Mouse (Mus musculus) midbrain, postnatal 0 days (tissue): Measurements from ENCODE around the gene Gli2. TPM values are rescaled to one million over a fixed set of nuclear protein-coding genes. Genes with fewer than 3 reads are reported as not detected.

ENCODE experiments used
- ATAC-seq: fragments of 200-750 bp; cut with Nextera tagmentation; 2 replicates; pipeline ENCODE4 v1.8.0; 2017; ENCODE audit warnings: moderate number of reproducible peaks, mild to moderate bottlenecking, moderate TSS enrichment, moderate library complexity; ENCODE audit not compliant: low FRiP score
- DNase-seq: peaks from one replicate; pipeline ENCODE4 v3.0.0-alpha.2; 2015; ENCODE audit warnings: low spot score
- H3K27ac ChIP-seq: fragments of 300-500 bp; sonication (generic); 2 replicates; pipeline ENCODE4 v1.5.1; 2014; ENCODE audit warnings: low read depth, mild to moderate bottlenecking, low read length, mixed read lengths
- H3K27me3 ChIP-seq: fragments of 300-500 bp; sonication (generic); 2 replicates; pipeline ENCODE4 v1.6.1; 2014; ENCODE audit warnings: low read length, control low read depth, mixed read lengths; ENCODE audit not compliant: insufficient read depth
- H3K36me3 ChIP-seq: fragments of 300-500 bp; sonication (generic); 2 replicates; pipeline ENCODE4 v1.6.1; 2014; ENCODE audit warnings: low read length, control low read depth, mixed read lengths; ENCODE audit not compliant: insufficient read depth
- H3K4me1 ChIP-seq: fragments of 300-500 bp; sonication (generic); 2 replicates; pipeline ENCODE4 v1.6.1; 2014; ENCODE audit warnings: mild to moderate bottlenecking, control low read depth, antibody characterized with exemption, low read length, mixed read lengths; ENCODE audit not compliant: insufficient read depth
- H3K4me2 ChIP-seq: fragments of 300-500 bp; sonication (generic); 2 replicates; pipeline ENCODE4 v1.6.1; 2014; ENCODE audit warnings: low read depth, mild to moderate bottlenecking, low read length, mixed read lengths; ENCODE audit not compliant: poor library complexity, severe bottlenecking
- H3K4me3 ChIP-seq: fragments of 300-500 bp; sonication (generic); 2 replicates; pipeline ENCODE4 v1.5.1; 2014; ENCODE audit warnings: low read depth, mild to moderate bottlenecking, low read length, moderate library complexity
- H3K9ac ChIP-seq: fragments of 300-500 bp; sonication (generic); replicated peaks from 2 replicates; pipeline ENCODE4 v1.6.1; 2014; ENCODE audit warnings: mild to moderate bottlenecking, low read length, moderate library complexity, mixed read lengths; ENCODE audit not compliant: poor library complexity, severe bottlenecking
- H3K9me3 ChIP-seq: fragments of 300-500 bp; sonication (generic); 2 replicates; pipeline ENCODE4 v1.6.1; 2016; ENCODE audit warnings: low read length, control low read depth
- CTCF ChIP-seq: IDR thresholded peaks from 2 replicates; pipeline ENCODE4 v1.5.1; 2016; ENCODE audit warnings: antibody characterized with exemption, mild to moderate bottlenecking
- WGBS: fragments of 180-500 bp; shearing (Covaris S2); extraction: QIAGEN DNeasy Blood & Tissue Kit; methylation state at CpG from one replicate; pipeline ENCODE4 v1.1.7; 2014; 5-methylcytosine and 5-hydroxymethylcytosine counted together
- polyA plus RNA-seq: library from polyadenylated mRNA; unstranded; fragments of >200 nt; fragmentation: Nextera tagmentation; extraction: Ambion mirVana; gene quantifications from 2 replicates; pipeline ENCODE4 v1.2.1, GENCODE M21; 2015
- total RNA-seq: library from RNA; depleted of rRNA; stranded (reverse); fragments of >200 nt; gene quantifications from 2 replicates; pipeline ENCODE4 v1.2.3, GENCODE M21; 2014; rRNA removed

The Gli2 gene
- 3.3 and 4.7 TPM in 2 replicates for total RNA-seq
- 0.77 and 0.84 TPM in 2 replicates for polyA plus RNA-seq

GRCm38 (mm10) chr1:119053402-119053841 is at the start of gene Gli2:
TSS of gene Gli2 (minus strand) at chr1:119053619.
- under 1% methylated on average over 32 of the region's 42 CpGs for WGBS
- peak; percentile 95 for DNase-seq
- peaks cover 23% of the 10 kb centered on the region for H3K27me3 ChIP-seq
- peak within 1 kb of the TSS; percentile 39 for H3K9ac ChIP-seq
- no peaks in the 10 kb centered on the region for H3K36me3 ChIP-seq
- no peaks in the 10 kb centered on the region for H3K9me3 ChIP-seq
- peak; percentile 85 for TF ChIP-seq CTCF
- ATAC-seq, result peak; percentile 83
- H3K27ac ChIP-seq, result 0 out of 2 replicates have a peak within 1 kb of the TSS, but pooled peaks have one; percentile 8
- peak within 1 kb of the TSS; percentile 45 for H3K4me3 ChIP-seq
- peak within 1 kb of the TSS; percentile 98 for H3K4me2 ChIP-seq
- peaks cover 6% of the 10 kb centered on the region; the same call in 1 of the 2 replicates for H3K4me1 ChIP-seq

DNA sequence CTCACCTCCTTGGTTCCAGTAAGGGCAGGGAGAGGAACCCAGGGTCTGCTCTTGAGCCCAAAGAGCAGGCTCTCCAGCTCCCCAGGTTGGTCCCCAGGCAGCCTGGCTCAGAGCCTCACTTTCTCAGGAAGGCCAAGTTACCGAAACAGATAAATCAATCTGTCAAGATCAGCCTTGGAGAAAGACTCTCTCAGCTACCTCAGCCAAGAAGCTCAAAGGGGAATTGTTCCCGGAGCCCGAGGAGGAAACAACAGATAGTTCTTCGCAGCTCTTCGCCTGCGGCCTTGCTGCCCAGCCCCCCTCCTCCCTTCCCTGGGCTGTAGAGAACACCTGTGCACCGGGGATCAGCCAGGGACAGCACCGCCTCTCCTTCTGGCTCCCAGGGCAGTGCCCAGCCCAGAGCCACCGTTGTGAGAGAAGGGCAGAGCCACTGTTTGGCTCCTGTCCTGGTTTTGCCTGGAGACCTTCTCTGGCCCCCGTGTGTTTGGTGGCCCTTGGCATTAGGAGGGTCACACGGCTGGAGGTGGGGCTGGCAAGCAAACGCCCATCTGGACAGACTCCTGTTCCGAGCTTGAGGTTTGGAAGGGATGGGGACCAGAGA is 44.6 kb upstream of the Gli2 start:
- DNase-seq (peak; percentile 21), ATAC-seq (no peak)
- H3K4me1 ChIP-seq, result no peaks in the 10 kb centered on the region
- H3K36me3 ChIP-seq, result no peaks in the 10 kb centered on the region
- TF ChIP-seq CTCF, result no peak
- no peak overlapping the region for H3K4me2 ChIP-seq
- no peaks in the 10 kb centered on the region for H3K9me3 ChIP-seq
- H3K27ac ChIP-seq, result no peak overlapping the region
- no peak overlapping the region for H3K9ac ChIP-seq
- H3K27me3 ChIP-seq, result no peaks in the 10 kb centered on the region
- WGBS, result 51% methylated on average over 13 of the region's 13 CpGs
- no peak overlapping the region for H3K4me3 ChIP-seq

GRCm38 (mm10) chr1:119093739-119094138 is 40.3 kb upstream of the Gli2 start:
- H3K4me2 ChIP-seq, result no peak overlapping the region
- peak; percentile 98 for TF ChIP-seq CTCF
- no peaks in the 10 kb centered on the region for H3K9me3 ChIP-seq
- H3K27me3 ChIP-seq, result no peaks in the 10 kb centered on the region
- no peaks in the 10 kb centered on the region for H3K36me3 ChIP-seq
- DNase-seq, result peak; percentile 87
- H3K9ac ChIP-seq, result no peak overlapping the region
- peak; percentile 59 for ATAC-seq
- 20% methylated on average over 8 of the region's 8 CpGs for WGBS
- no peaks in the 10 kb centered on the region for H3K4me1 ChIP-seq
- H3K27ac ChIP-seq, result no peak overlapping the region
- no peak overlapping the region for H3K4me3 ChIP-seq

GRCm38 (mm10) chr1:119089887-119090620 is 36.6 kb upstream of the Gli2 start:
- H3K4me1 ChIP-seq, result no peaks in the 10 kb centered on the region
- 86% methylated on average over 18 of the region's 18 CpGs for WGBS
- H3K27me3 ChIP-seq, result no peaks in the 10 kb centered on the region
- H3K4me3 ChIP-seq, result no peak overlapping the region
- no peak overlapping the region for H3K9ac ChIP-seq
- H3K36me3 ChIP-seq, result no peaks in the 10 kb centered on the region
- H3K4me2 ChIP-seq, result no peak overlapping the region
- no peak for TF ChIP-seq CTCF
- no peak for ATAC-seq
- no peak overlapping the region for H3K27ac ChIP-seq
- no peaks in the 10 kb centered on the region for H3K9me3 ChIP-seq
- no peak for DNase-seq

- Histone ChIP-seq H3K4me3 (no peak overlapping the region), H3K9ac (no peak overlapping the region), H3K36me3 (no peaks in the 10 kb centered on the region), H3K4me2 (no peak overlapping the region), H3K9me3 (no peaks in the 10 kb centered on the region), H3K27ac (no peak overlapping the region), H3K27me3 (no peaks in the 10 kb centered on the region), H3K4me1 (no peaks in the 10 kb centered on the region)
- ATAC-seq, result peak; percentile 63
- WGBS, result 8% methylated on average over 3 of the region's 3 CpGs
- peak; percentile 85 for DNase-seq
- TF ChIP-seq CTCF, result peak; percentile 99
Observed at GRCm38 (mm10) chr1:119087539-119087938, 34.1 kb upstream of the Gli2 start.

GRCm38 (mm10) chr1:119085771-119086170 is 32.4 kb upstream of the Gli2 start:
- WGBS, result 72% methylated on average over 10 of the region's 10 CpGs
- Histone ChIP-seq H3K27me3 (no peaks in the 10 kb centered on the region), H3K9ac (no peak overlapping the region), H3K27ac (no peak overlapping the region), H3K4me3 (no peak overlapping the region), H3K36me3 (no peaks in the 10 kb centered on the region), H3K9me3 (no peaks in the 10 kb centered on the region), H3K4me1 (no peaks in the 10 kb centered on the region), H3K4me2 (no peak overlapping the region)
- ATAC-seq (no peak), DNase-seq (no peak)
- no peak for TF ChIP-seq CTCF
